Mouse (Mus musculus) midbrain, embryonic 16.5 days (tissue): ENCODE results near the gene Tvp23a. TPM values are rescaled to one million over a fixed set of nuclear protein-coding genes. Genes with fewer than 3 reads are reported as not detected.

Experiments used
- ATAC-seq: fragments of 200-750 bp; cut with Nextera tagmentation; 2 replicates; pipeline ENCODE4 v1.8.0; 2017; ENCODE audit warnings: moderate TSS enrichment
- H3K27ac ChIP-seq: fragments of 300-500 bp; sonication (generic); 2 replicates; pipeline ENCODE4 v1.5.1; 2014; ENCODE audit warnings: mild to moderate bottlenecking, low read length, mixed read lengths
- H3K27me3 ChIP-seq: fragments of 300-500 bp; sonication (generic); 2 replicates; pipeline ENCODE4 v1.6.1; 2014; ENCODE audit warnings: low read depth, low read length, mixed read lengths; ENCODE audit not compliant: control insufficient read depth, insufficient read depth
- H3K36me3 ChIP-seq: fragments of 300-500 bp; sonication (generic); 2 replicates; pipeline ENCODE4 v1.6.1; 2014; ENCODE audit warnings: mild to moderate bottlenecking, low read length, moderate library complexity, mixed read lengths; ENCODE audit not compliant: control insufficient read depth, insufficient read depth
- H3K4me1 ChIP-seq: fragments of 300-500 bp; sonication (generic); 2 replicates; pipeline ENCODE4 v1.6.1; 2014; ENCODE audit warnings: mild to moderate bottlenecking, low read length, mixed read lengths; ENCODE audit not compliant: control insufficient read depth, insufficient read depth
- H3K4me2 ChIP-seq: fragments of 300-500 bp; sonication (generic); 2 replicates; pipeline ENCODE4 v1.6.1; 2014; ENCODE audit warnings: mild to moderate bottlenecking, low read length, mixed read lengths
- H3K4me3 ChIP-seq: fragments of 300-500 bp; sonication (generic); 2 replicates; pipeline ENCODE4 v1.5.1; 2014; ENCODE audit warnings: low read depth, mild to moderate bottlenecking, low read length, moderate library complexity, mixed read lengths
- H3K9ac ChIP-seq: fragments of 300-500 bp; sonication (generic); 2 replicates; pipeline ENCODE4 v1.6.1; 2014; ENCODE audit warnings: low read depth, low read length, mixed read lengths
- H3K9me3 ChIP-seq: fragments of 300-500 bp; sonication (generic); replicated peaks from 2 replicates; pipeline ENCODE4 v1.6.1; 2014; ENCODE audit warnings: mild to moderate bottlenecking, low read length, mixed read lengths; ENCODE audit not compliant: control insufficient read depth, poor library complexity, severe bottlenecking
- WGBS: fragments of 180-500 bp; shearing (Covaris S2); extraction: QIAGEN DNeasy Blood & Tissue Kit; methylation state at CpG from one replicate; pipeline ENCODE4 v1.1.7; 2014; 5-methylcytosine and 5-hydroxymethylcytosine counted together
- polyA plus RNA-seq: library from polyadenylated mRNA; unstranded; fragments of >200 nt; fragmentation: Nextera tagmentation; extraction: Ambion mirVana; gene quantifications from 2 replicates; pipeline ENCODE4 v1.2.1, GENCODE M21; 2015

The Tvp23a gene
- polyA plus RNA-seq, 1 experiment from 2014 or later, result 54.2 TPM

- H3K4me3 ChIP-seq, result no peak overlapping the region
- H3K4me1 ChIP-seq, result no peaks in the 10 kb centered on the region
- no peak overlapping the region for H3K27ac ChIP-seq
- no peaks in the 10 kb centered on the region for H3K36me3 ChIP-seq
- no peak overlapping the region for H3K4me2 ChIP-seq
- H3K9ac ChIP-seq, result no peak overlapping the region
- peaks cover 5% of the 10 kb centered on the region; the same call in 1 of the 2 replicates for H3K27me3 ChIP-seq
- no peaks in the 10 kb centered on the region for H3K9me3 ChIP-seq
- ATAC-seq, result no peak
- 83% methylated on average over 9 of the region's 9 CpGs for WGBS
These were observed 54.6 kb downstream of the Tvp23a start for GRCm38 (mm10) chr16:10392587-10392986.

- Histone ChIP-seq H3K9ac (no peak overlapping the region), H3K4me2 (no peak overlapping the region), H3K27ac (no peak overlapping the region), H3K36me3 (no peaks in the 10 kb centered on the region), H3K27me3 (no peaks in the 10 kb centered on the region), H3K4me1 (no peaks in the 10 kb centered on the region), H3K9me3 (no peaks in the 10 kb centered on the region), H3K4me3 (no peak overlapping the region)
- WGBS, result 93% methylated on average over 6 of the region's 6 CpGs
- ATAC-seq, result no peak
These were observed 58.4 kb downstream of the Tvp23a start for GRCm38 (mm10) chr16:10388634-10389365.

- no peak overlapping the region for H3K4me3 ChIP-seq
- no peak overlapping the region for H3K9ac ChIP-seq
- no peaks in the 10 kb centered on the region for H3K36me3 ChIP-seq
- no peak overlapping the region for H3K27ac ChIP-seq
- no peak for ATAC-seq
- no peaks in the 10 kb centered on the region for H3K27me3 ChIP-seq
- H3K9me3 ChIP-seq, result no peaks in the 10 kb centered on the region
- no peaks in the 10 kb centered on the region for H3K4me1 ChIP-seq
- 87% methylated on average over 12 of the region's 12 CpGs for WGBS
- no peak overlapping the region for H3K4me2 ChIP-seq
These were observed 61.9 kb downstream of the Tvp23a start for GRCm38 (mm10) chr16:10385261-10385660.

GRCm38 (mm10) chr16:10384544-10384943, 62.6 kb downstream of the Tvp23a start:
- H3K4me3 ChIP-seq, result no peak overlapping the region
- no peak overlapping the region for H3K27ac ChIP-seq
- no peaks in the 10 kb centered on the region for H3K4me1 ChIP-seq

GRCm38 (mm10) chr16:10384060-10384497, 63.1 kb downstream of the Tvp23a start:
- Histone ChIP-seq H3K9me3 (no peaks in the 10 kb centered on the region), H3K27me3 (no peaks in the 10 kb centered on the region), H3K4me1 (no peaks in the 10 kb centered on the region), H3K4me2 (no peak overlapping the region), H3K36me3 (no peaks in the 10 kb centered on the region), H3K4me3 (no peak overlapping the region), H3K9ac (no peak overlapping the region), H3K27ac (no peak overlapping the region)
- no peak for ATAC-seq
- 40% methylated on average over 8 of the region's 8 CpGs for WGBS

More at GRCm38 (mm10) chr16:10384544-10384943, 62.6 kb downstream of the Tvp23a start:
- Histone ChIP-seq H3K36me3 (no peaks in the 10 kb centered on the region), H3K9me3 (no peaks in the 10 kb centered on the region), H3K4me2 (no peak overlapping the region), H3K9ac (no peak overlapping the region), H3K27me3 (no peaks in the 10 kb centered on the region)
- WGBS, result 75% methylated on average over 3 of the region's 3 CpGs
- ATAC-seq, result no peak

GRCm38 (mm10) chr16:10379531-10379930, 67.6 kb downstream of the Tvp23a start:
- H3K4me3 ChIP-seq, result no peak overlapping the region
- 65% methylated on average over 2 of the region's 2 CpGs for WGBS
- H3K36me3 ChIP-seq, result no peaks in the 10 kb centered on the region
- H3K4me2 ChIP-seq, result no peak overlapping the region
- no peak for ATAC-seq
- H3K4me1 ChIP-seq, result no peaks in the 10 kb centered on the region; the same call in 1 of the 2 replicates
- H3K9ac ChIP-seq, result no peak overlapping the region
- H3K27ac ChIP-seq, result no peak overlapping the region
- H3K27me3 ChIP-seq, result no peaks in the 10 kb centered on the region
- no peaks in the 10 kb centered on the region for H3K9me3 ChIP-seq

- no peaks in the 10 kb centered on the region for H3K9me3 ChIP-seq
- ATAC-seq, result no peak
- no peaks in the 10 kb centered on the region for H3K36me3 ChIP-seq
- no peaks in the 10 kb centered on the region; the same call in 1 of the 2 replicates for H3K4me1 ChIP-seq
- H3K4me2 ChIP-seq, result no peak overlapping the region
- H3K9ac ChIP-seq, result no peak overlapping the region
- no peaks in the 10 kb centered on the region for H3K27me3 ChIP-seq
- H3K4me3 ChIP-seq, result no peak overlapping the region
- H3K27ac ChIP-seq, result no peak overlapping the region
- 79% methylated on average over 1 of the region's 1 CpGs for WGBS
These were observed 69.9 kb downstream of the Tvp23a start for GRCm38 (mm10) chr16:10377286-10377685.

GRCm38 (mm10) chr16:10374254-10375011, 72.7 kb downstream of the Tvp23a start:
- H3K27ac ChIP-seq, result no peak overlapping the region
- peak; percentile 84 for ATAC-seq
- H3K4me3 ChIP-seq, result peak overlapping the region; percentile 25
- no peaks in the 10 kb centered on the region for H3K9me3 ChIP-seq
- no peaks in the 10 kb centered on the region; the same call in 1 of the 2 replicates for H3K4me1 ChIP-seq
- H3K36me3 ChIP-seq, result no peaks in the 10 kb centered on the region
- H3K27me3 ChIP-seq, result no peaks in the 10 kb centered on the region
- peak overlapping the region; percentile 49; the same call in 1 of the 2 replicates for H3K9ac ChIP-seq
- 16% methylated on average over 13 of the region's 13 CpGs for WGBS
- H3K4me2 ChIP-seq, result peak overlapping the region; percentile 59

GRCm38 (mm10) chr16:10372372-10372771, 74.8 kb downstream of the Tvp23a start:
- no peak for ATAC-seq
- Histone ChIP-seq H3K4me1 (no peaks in the 10 kb centered on the region; the same call in 1 of the 2 replicates), H3K9ac (no peak overlapping the region), H3K4me2 (no peak overlapping the region), H3K36me3 (no peaks in the 10 kb centered on the region), H3K27ac (no peak overlapping the region), H3K9me3 (no peaks in the 10 kb centered on the region), H3K27me3 (no peaks in the 10 kb centered on the region), H3K4me3 (no peak overlapping the region)
- WGBS, result 87% methylated on average over 4 of the region's 4 CpGs
